Mouse (Mus musculus) megakaryocyte, embryonic 14.5 days (primary cell): ENCODE results near the gene Ypel2. TPM values are rescaled to one million over a fixed set of nuclear protein-coding genes. Genes with fewer than 3 reads are reported as not detected.
A peak's percentile ranks its signal among the peaks of the same experiment; 100 is the strongest.

ENCODE experiments used
- H3K27me3 ChIP-seq: replicated peaks from 2 replicates; pipeline ENCODE3; 2012; ENCODE audit warnings: inconsistent platforms
- H3K36me3 ChIP-seq: replicated peaks from 2 replicates; pipeline ENCODE3; 2012; ENCODE audit warnings: low read length, inconsistent platforms, mixed read lengths
- H3K4me1 ChIP-seq: 2 replicates; pipeline ENCODE4 v1.6.1; 2012; ENCODE audit warnings: inconsistent platforms
- H3K4me3 ChIP-seq: replicated peaks from 2 replicates; pipeline ENCODE3; 2012; ENCODE audit warnings: moderate library complexity, mild to moderate bottlenecking, inconsistent platforms
- H3K9me3 ChIP-seq: 2 replicates; pipeline ENCODE4 v1.6.1; 2012; ENCODE audit warnings: inconsistent platforms
- FLI1 ChIP-seq: IDR thresholded peaks from 2 replicates; pipeline ENCODE4 v1.6.1; 2012; ENCODE audit warnings: low read length, inconsistent platforms, mixed read lengths
- GATA1 ChIP-seq: IDR thresholded peaks from 3 replicates; pipeline ENCODE4 v1.6.1; 2012; ENCODE audit warnings: mixed read lengths, low read length, inconsistent platforms, borderline replicate concordance
- polyA plus RNA-seq: library from polyadenylated mRNA; stranded (reverse); fragments of >175 nt; gene quantifications from 2 replicates; pipeline ENCODE4 v1.2.3, GENCODE M21; 2012; ENCODE audit warnings: low replicate concordance; ENCODE audit not compliant: insufficient read depth

The Ypel2 gene
- polyA plus RNA-seq, 1 experiment = 1.7 TPM

- H3K4me1 ChIP-seq = peaks cover 21% of the 10 kb centered on the region
- peaks cover 5% of the 10 kb centered on the region for H3K27me3 ChIP-seq
- no peak for TF ChIP-seq GATA1
- no peak for TF ChIP-seq FLI1
- no peak overlapping the region for H3K4me3 ChIP-seq
- H3K36me3 ChIP-seq = no peaks in the 10 kb centered on the region
- H3K9me3 ChIP-seq = no peaks in the 10 kb centered on the region
These were observed 87.2 kb downstream of the Ypel2 start for GRCm38 (mm10) chr11:86906257-86906656.

GRCm38 (mm10) chr11:86905261-86905660, 88.2 kb downstream of the Ypel2 start:
- Histone ChIP-seq H3K9me3 (no peaks in the 10 kb centered on the region), H3K27me3 (peaks cover 6% of the 10 kb centered on the region), H3K4me1 (peaks cover 21% of the 10 kb centered on the region), H3K36me3 (no peaks in the 10 kb centered on the region), H3K4me3 (no peak overlapping the region)
- no peak for TF ChIP-seq GATA1
- no peak for TF ChIP-seq FLI1

- H3K4me3 ChIP-seq = no peak overlapping the region
- H3K36me3 ChIP-seq = no peaks in the 10 kb centered on the region
- no peaks in the 10 kb centered on the region for H3K9me3 ChIP-seq
- no peak for TF ChIP-seq FLI1
- TF ChIP-seq GATA1 = no peak
- peaks cover 11% of the 10 kb centered on the region for H3K27me3 ChIP-seq
- H3K4me1 ChIP-seq = peaks cover 21% of the 10 kb centered on the region
These were observed 88.8 kb downstream of the Ypel2 start for GRCm38 (mm10) chr11:86904706-86905105.

- Histone ChIP-seq H3K27me3 (peaks cover 20% of the 10 kb centered on the region), H3K36me3 (no peaks in the 10 kb centered on the region), H3K4me1 (peaks cover 52% of the 10 kb centered on the region), H3K4me3 (peak overlapping the region; percentile 18), H3K9me3 (no peaks in the 10 kb centered on the region)
- TF ChIP-seq FLI1 = no peak
- no peak for TF ChIP-seq GATA1
These were observed 95.1 kb downstream of the Ypel2 start for GRCm38 (mm10) chr11:86898367-86898766.

GRCm38 (mm10) chr11:86895567-86895966, 97.9 kb downstream of the Ypel2 start:
- no peak overlapping the region for H3K4me3 ChIP-seq
- no peak for TF ChIP-seq GATA1
- TF ChIP-seq FLI1 = no peak
- peaks cover 53% of the 10 kb centered on the region for H3K4me1 ChIP-seq
- no peaks in the 10 kb centered on the region for H3K36me3 ChIP-seq
- H3K9me3 ChIP-seq = peaks cover 4% of the 10 kb centered on the region; the same call in 1 of the 2 replicates
- H3K27me3 ChIP-seq = peaks cover 30% of the 10 kb centered on the region

- no peaks in the 10 kb centered on the region for H3K36me3 ChIP-seq
- no peak for TF ChIP-seq GATA1
- TF ChIP-seq FLI1 = no peak
- H3K9me3 ChIP-seq = peaks cover 4% of the 10 kb centered on the region; the same call in 1 of the 2 replicates
- H3K4me3 ChIP-seq = no peak overlapping the region
- H3K27me3 ChIP-seq = peaks cover 29% of the 10 kb centered on the region
- H3K4me1 ChIP-seq = peaks cover 53% of the 10 kb centered on the region
These were observed 98.4 kb downstream of the Ypel2 start for GRCm38 (mm10) chr11:86895156-86895555.

- H3K9me3 ChIP-seq = peaks cover 4% of the 10 kb centered on the region; the same call in 1 of the 2 replicates
- no peaks in the 10 kb centered on the region for H3K36me3 ChIP-seq
- TF ChIP-seq GATA1 (no peak), FLI1 (no peak)
- H3K4me1 ChIP-seq = peaks cover 53% of the 10 kb centered on the region
- H3K27me3 ChIP-seq = peaks cover 22% of the 10 kb centered on the region
- H3K4me3 ChIP-seq = peak overlapping the region; percentile 90
These were observed 99.3 kb downstream of the Ypel2 start for GRCm38 (mm10) chr11:86894171-86894577.

- Histone ChIP-seq H3K4me3 (no peak overlapping the region), H3K9me3 (peaks cover 4% of the 10 kb centered on the region; the same call in 1 of the 2 replicates), H3K27me3 (peaks cover 19% of the 10 kb centered on the region), H3K4me1 (peaks cover 44% of the 10 kb centered on the region), H3K36me3 (no peaks in the 10 kb centered on the region)
- no peak for TF ChIP-seq GATA1
These were observed 100.4 kb downstream of the Ypel2 start for GRCm38 (mm10) chr11:86892996-86893670.

Other genes with a start within 250 kb of the Ypel2 start
- 8.7 and 11.1 TPM in 2 replicates for gene Cltc, start 236.1 kb downstream of the Ypel2 start, polyA plus RNA-seq
- gene Dhx40, start 186.0 kb downstream of the Ypel2 start, polyA plus RNA-seq = 1.1 and 2.2 TPM in 2 replicates
- gene Gdpd1, start 80.4 kb upstream of the Ypel2 start, polyA plus RNA-seq = 1.2 TPM in 1 of 2 replicates, not detected in the other
- 2.3 TPM in 1 of 2 replicates, not detected in the other for gene Smg8, start 93.1 kb upstream of the Ypel2 start, polyA plus RNA-seq
- gene Prr11, start 115.0 kb upstream of the Ypel2 start, polyA plus RNA-seq = 0.71 and 0.74 TPM in 2 replicates
- gene Ska2, start 115.5 kb upstream of the Ypel2 start, polyA plus RNA-seq = 0.92 TPM in 1 of 2 replicates, not detected in the other
- 4.1 and 6.3 TPM in 2 replicates for gene Trim37, start 133.4 kb upstream of the Ypel2 start, polyA plus RNA-seq